Mouse (Mus musculus) adipocyte (in vitro differentiated cells): Measurements from ENCODE around the gene Rps27.
A peak's percentile ranks its signal among the peaks of the same experiment; 100 is the strongest.

Experiments
- DNase-seq: peaks from one replicate; pipeline ENCODE4 v3.0.0-alpha.2; 2016; ENCODE audit warnings: low spot score

The Rps27 gene

DNA sequence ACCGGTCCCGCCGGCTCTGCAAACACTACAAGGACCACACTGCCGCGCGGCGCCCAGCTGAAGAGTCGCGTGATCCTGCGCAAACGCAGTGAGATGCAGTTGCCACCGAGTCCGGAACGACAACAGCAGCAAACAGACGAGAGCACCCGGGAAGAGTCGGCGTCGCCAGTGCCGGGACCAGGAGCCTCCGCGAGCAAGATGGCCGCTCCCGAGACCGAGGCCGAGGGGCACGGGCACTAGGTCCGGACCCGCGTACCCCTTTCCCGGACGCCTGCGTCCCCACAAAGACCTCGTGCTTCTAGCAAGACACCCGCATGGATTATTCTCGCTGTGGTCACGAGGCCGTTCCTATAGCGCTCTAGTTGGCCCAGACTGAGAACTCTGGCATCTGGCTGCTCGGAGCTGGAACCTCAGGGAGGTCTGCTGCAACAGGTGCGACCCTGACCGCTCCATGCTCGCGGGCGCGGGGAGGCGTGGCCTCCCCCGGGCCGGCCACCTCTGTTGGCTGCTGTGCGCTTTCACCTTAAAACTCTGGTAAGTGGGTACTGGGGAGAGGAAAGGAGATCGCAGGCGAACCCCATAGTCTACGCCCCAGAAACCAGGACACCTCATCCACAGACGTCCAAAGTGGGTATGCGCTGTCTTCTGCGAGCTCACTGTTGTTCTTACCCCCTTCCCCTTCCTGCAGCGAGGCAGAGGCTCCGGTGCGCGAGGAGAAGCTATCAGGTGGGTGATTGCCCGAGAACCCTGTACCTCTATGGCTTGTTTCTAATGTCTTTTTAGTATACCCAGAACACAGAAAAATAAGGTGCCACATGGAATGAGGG, 18.3 kb upstream of the Rps27 start, which contains the start of gene Jtb:
Gene Jtb, plus strand, starts transcription at position 91 of the 827 bp plus-strand sequence.
- peak; percentile 95 for DNase-seq

DNA sequence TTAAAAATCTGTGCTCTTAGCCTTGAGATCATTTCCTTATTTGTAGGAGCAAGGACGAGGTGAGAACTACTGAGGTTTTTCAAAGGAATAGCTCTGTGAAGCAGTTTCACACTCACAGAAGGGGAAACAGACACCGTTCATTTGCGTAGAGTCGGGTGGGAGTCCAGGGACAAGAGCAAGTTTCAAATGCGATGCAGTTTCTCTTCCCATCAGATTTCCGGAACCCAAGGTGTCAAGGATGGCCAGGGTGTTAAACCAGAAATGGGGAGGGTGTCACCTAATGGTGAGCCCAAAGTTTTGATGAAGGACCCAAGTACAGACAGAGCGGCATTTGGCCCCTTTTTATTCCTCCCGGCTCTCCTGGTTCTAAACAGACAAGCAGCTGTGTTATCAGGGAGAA, 17.6 kb upstream of the Rps27 start:
- DNase-seq: no peak

DNA sequence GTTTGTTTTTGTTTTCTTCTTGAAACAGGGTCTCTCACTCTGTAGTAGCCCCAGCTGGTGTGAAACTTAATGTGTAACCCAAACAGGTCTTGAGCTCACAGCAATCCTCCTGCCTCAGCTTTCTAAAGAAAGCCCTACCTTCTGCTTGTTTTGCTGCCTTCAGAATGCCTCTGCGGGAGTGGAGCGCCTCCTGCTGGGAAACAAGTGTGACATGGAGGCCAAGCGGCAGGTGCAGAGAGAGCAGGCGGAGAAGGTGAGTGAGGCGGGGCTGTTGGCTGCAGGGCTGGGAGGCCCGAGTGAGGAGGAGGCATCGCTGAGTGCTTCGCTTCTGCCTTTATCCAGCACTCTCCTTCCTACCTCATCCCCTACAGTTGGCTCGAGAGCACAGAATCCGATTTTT, 10.9 kb upstream of the Rps27 start:
- DNase-seq: no peak

DNA sequence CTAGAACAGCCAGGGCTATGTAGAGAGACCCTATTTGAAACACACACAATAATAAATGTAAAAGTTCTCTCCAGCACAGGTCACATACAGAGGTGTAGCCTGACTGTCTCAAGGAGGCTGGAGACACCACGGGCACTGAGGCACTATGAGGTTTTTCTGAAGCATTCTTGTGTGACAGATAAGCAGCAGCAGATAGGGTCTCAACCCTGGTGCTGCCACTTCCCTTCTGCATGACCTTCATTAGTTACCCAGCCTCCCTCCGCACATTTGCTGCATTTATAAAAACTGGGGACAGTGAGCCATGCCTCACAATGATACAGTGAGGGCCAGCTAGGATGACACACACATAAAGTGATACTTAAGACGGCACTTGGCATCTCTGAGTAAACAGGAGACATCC, 9.5 kb upstream of the Rps27 start:
- DNase-seq: no peak

DNA sequence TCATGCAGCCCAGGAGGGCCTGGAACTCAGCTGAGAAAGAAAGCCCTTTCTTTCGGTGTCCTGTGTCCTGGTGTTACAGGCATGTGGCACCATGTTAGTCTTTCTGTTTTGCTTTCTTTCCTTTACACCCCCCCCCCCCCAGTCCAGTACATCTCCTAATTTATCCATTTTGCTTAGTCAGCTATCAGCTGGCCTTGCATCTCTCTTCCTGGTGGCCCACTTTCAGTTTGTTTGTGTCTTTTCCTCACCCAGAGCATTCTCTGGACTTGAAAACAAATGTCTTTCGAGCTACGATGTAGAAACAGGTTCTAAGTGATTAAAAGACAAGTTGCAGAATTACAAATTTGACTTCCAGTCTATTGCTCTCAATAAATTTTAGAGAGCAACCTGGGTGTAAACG, 9.0 kb upstream of the Rps27 start:
- no peak for DNase-seq

DNA sequence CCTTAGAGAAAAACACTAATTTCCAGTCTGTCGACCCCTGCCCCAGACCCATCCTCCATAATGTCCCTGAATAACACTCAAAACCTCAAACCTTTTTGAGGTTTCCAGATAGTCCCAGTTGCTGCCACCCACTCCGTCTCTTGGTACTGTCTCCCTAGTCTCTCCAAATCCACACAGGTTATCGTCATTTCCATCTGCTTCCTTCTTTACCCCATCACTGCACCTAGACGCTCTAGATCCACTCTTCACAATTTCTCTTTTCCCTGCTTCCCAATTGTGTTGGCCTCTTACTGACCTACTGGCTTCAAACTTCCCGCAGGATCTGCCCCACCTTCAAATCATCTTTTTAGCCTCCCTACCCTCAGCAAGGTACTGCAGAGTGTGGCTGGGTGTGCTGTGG, 7.7 kb upstream of the Rps27 start:
- DNase-seq: no peak

DNA sequence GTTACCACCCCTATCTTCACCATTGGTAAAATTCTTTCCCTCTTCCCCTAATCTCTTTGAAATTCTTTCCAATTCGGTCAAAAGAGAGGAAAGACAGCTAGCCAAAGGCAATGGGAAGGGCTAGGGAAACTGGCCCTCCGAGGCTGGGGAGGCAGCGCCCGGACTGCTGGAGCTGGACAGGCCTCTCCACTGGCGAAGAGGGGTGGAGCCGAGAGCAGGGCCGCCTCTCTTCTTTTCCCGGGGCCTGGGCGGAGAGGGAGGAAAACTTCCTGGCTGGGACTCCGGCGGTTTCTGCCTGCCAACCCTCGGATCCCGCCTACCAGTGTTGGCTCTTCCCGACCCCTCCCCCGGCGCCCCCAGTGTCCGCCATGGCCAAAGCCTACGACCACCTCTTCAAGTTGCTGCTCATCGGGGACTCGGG, 7.1 kb upstream of the Rps27 start:
- DNase-seq: peak; percentile 86

DNA sequence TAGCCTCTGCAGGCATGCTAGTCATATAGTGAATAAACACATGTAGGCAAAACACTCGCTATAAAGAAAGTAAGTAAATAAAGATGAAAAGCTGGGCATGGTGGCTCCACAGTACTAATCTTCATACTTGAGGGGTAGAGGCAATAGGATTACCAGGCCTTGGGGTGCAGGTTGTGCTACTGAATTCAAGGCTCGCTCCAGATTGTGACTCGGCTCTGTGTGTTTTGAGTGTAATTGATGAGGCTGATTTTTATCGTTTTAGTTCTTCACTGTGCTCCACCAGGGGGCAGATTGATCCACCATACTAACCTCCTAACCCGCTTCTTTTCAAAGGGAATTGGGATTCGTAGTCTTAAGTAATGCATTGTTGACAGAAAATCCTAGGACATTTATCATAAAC, 6.6 kb upstream of the Rps27 start:
- DNase-seq: peak; percentile 84

DNA sequence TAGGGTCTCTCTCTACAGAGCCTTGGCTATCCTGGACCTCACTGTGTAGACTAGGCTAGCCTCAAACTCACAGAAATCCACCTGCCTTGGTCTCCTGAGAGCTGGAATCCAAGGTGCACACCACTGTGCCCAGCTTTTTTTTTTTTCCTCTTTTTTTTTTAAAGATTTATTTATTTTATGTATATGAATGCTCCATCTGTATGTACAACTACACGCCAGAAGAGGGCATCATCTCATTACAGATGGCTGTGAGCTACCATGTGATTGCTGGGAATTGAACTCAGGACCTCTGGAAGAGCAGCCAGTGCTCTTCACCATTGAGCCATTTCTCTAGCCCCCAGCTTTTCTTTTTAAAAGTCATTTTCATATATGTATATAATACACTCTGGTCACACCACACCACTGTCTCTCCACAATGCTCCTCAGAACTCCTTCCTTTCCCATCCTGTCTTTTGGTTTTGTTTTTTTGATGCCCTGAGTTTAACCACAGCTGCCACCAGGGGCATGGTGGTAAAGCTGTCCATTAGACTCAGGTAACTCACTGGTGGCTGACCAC, 2.5 kb upstream of the Rps27 start:
- no peak for DNase-seq

DNA sequence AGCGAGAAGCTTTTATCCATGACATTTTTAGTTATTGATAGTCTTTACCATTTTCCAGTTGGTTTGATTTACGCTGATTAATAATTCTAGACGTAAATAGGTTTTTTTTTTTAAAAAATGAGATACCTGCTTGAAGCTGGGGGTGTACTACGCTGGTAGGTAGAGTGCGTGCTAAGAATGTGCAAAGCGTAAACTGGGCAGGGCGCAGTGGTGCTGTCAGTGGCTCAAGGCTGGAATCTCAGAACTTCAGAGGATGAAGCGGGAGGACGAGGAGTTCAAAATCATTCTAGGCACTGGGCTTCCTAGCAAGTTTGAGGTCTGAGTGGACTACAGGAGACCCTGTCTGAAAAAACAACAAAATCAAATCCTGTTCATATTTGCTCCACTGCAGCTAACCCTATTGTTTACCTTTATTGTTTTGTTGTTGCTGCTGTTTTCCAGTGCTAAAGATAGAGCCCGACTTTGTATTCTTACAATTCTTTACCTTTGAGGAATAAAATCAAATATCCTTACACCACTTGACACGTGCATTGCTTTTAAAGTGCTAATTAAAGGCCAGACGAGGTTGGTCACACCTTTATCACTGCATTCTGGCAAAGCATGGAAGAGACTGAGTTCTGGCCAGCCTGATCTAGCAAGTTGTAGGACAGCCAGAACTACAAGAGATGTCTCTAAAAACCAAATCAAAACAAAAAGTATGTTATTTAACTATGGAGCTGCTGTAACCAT, 669 bp upstream of the Rps27 start:
- no peak for DNase-seq

DNA sequence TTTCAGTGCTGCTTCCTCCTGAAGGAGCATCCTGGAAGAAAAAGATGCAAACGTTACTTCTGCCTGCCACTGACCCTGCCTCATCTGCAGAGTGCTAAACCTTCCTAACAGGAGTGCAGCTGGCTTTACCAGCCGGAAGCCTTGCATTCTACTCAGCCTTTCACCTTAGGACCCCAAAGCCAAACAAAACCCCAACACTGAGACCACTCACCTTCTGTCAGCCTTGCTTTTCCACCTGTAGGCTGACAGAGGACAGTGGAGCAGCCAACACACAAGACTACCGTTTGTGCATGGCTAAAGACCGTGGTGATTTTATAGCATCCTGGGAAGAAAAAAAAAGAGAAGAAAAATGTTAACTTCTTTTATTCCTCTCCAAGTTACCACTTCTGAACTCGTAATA, 728 bp downstream of the Rps27 start:
- no peak for DNase-seq

DNA sequence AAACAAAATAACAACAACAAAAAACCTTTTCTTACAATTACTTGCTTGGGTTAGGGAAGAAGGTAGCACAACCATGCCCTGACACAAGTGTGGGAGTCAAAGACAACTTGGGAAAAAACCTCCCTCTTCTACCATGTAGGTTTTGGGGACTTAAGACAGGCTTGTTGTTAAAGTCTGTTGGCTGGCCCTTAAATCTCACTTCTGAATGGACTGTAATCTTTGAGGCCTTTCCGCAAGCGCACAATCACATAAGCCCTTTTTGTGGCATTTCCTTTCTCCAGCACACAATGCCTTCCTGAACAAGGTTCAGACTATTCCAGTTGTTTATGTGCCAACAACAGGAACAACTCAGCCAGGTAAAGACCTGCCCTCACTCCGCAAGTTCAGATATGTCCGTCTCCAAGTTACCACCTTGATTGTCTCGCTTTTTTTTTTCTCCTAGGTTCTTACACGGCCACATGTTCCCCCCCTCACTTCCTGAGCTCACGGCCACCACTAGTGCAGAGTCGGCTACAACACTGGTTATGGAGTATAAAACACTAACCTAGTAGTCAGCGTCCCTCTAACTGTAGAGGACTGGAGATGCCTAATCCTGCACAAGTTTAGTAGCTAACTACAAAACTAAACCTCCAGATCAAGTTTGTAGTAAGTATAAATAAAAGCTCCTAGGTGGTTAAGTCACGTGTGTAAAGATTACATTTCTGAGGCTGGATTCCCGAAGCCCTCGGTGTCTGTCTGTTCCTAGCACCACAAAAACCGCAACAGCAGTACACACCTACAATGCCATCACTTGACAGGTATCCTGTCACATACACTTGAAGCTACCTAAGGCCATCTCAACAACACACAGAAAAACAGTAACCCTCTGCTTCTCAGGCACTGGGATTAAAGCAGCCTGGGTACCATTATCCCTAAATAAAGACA, 1.7 kb downstream of the Rps27 start:
- DNase-seq: no peak

DNA sequence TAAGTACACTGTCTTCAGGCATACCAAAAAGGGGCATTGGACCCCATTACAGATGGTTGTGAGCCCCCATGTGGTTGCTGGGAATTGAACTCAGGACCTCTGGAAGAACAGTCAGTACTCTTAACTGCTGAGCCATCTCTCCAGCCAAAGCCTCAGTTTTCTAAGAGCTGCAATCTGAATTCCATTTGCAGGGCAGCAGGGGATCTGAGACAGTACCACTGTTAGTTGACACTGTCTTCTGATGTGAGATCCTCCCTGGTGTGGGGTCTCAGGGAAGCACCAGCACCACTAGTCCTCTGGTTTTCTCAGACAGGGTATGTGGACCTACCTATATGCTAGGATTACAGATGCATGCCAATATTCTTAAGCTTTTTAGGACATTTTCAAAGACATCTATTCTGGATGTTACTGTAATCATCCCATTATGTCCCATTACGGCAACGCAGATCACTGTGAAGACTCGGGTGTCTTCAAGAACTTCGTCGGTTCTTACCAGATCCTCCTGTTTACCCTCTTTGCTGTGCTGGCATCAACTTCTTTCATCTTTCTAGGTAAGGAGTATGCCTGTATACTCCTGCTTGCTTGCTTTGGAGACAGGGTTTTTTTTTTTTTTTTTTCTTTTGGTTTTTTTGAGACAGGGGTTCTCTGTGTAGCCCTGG, 3.4 kb downstream of the Rps27 start:
- no peak for DNase-seq

DNA sequence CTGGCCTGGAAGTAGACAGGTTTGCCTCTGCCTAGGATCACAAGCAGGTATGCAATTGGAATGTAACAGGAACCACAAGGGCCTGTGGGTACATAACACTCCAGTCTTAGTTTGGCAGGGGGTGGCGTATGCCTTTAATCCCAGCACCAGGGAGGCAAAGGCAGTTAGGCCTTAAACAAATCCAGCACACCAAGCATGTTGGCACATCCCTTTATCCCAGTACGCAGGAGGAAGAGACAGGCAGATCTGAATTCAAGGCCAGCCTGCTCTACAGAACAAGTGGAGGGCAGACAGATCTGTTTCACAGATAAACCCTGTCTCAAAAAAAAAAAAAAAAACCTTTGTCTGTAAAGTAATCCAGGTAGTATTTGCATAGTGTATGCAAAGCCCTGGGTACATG, 4.8 kb downstream of the Rps27 start:
- no peak for DNase-seq

DNA sequence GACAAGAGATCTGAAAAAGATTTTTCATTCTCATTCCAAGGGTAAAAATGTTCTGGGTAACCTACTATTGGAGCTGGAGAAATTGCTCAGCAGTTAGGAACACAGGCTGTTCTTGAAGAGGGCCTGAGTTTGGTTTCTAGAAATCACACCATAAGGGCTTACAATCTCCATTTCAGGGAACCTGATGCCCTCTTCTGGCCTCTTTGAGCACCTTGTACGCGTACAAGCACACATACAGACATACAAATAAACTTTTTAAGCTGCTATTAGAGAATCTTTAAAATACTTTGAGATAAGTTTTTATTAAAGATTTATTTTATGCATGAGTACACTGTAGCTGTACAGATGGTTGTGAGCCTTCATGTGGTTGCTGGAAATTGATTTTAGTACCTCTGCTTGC, 8.9 kb downstream of the Rps27 start:
- DNase-seq: no peak

DNA sequence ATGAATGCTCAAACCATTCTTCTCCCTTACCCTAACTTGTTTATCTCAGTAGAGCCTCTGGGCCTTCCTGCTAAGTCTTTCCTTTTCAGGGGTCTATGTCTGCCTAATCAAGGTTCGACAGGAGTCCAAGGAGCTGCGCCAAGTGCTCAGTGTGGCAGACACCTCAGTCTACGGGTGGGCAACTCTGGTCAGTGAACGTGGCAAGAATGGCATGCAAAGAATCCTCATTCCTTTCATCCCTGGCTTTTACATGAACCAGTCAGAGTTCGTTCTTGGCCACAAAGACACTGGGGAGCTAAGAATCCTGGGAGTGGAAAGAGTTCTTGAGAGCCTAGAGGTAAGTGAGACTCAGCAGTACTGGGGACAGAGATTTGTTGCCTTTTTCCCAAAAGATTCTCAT, 9.8 kb downstream of the Rps27 start:
- DNase-seq: no peak

DNA sequence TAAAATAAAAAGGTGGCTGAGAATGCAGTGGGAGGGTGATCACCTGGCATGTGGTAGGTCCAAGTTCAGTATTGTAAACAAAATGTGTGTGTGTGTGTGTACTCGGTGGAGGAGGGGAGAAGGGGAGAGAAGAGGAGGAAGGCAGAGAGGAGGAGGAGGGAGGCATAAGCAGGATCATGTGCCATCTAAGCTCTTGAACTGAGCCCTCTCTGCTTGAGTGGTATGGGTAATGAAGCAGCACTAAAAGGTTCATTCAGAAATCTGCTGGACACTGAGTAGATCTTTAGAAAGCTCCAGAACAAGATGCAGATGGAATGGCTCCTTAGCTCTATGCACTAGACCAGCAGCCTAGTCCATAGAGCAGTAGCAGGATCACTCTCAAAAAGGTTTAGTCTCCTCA, 10.6 kb downstream of the Rps27 start:
- DNase-seq: no peak

DNA sequence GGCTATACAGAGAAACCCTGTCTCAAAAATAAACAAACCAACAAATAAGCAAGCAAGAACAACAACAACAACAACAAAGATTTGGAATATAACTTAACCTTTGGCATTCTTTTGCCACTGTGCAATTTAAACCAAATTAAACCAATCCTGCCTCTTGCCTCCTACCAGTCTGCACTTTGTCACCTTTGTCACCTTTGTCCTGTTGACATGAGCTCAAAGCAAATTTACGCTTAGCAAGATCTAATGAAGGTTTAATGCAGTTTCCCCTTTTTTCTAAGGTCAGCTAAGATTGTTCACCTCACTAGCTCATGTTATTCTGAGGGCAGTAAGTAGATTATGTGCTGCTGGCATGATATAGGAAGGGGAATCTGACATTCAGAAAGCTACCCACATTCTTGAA, 15.9 kb downstream of the Rps27 start:
- DNase-seq: no peak

DNA sequence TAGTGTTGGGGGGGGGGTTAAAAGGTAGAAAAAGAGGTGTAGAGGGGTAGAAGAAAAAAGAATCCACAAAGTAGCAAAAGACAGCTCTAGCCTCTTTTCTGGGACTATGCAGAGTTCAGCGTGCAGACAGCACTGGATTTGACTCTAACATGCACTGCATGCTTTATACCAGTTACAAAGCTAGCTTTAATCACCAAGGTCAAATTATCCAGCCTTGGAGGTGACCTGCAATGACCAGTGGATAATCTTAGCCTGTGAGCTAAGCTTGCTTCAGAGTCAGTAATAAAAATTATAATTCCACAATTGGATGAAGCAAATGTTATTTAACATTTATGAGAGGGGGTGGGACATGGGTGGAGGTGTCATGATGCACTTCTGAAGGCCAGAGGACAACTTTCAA, 17.8 kb downstream of the Rps27 start:
- DNase-seq: no peak

DNA sequence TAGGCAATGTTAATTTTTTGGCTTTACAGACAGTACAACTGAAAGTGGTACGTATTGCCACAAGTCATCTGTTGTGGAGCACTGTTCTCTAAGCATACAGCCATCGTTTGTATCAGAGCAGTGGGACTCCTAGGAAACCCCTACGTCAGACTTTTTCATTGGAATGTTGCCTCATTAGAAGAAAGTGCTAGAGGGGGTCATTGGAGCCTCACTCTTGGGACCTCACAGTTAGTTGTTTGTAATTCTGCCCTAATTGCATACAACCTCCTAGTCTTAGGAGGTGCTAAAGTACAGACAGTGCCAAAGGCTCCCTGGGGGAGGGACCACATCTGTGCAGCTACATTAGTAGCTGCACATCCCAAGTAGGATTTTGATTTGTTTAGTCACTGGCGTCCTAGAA, 18.7 kb downstream of the Rps27 start:
- no peak for DNase-seq

DNA sequence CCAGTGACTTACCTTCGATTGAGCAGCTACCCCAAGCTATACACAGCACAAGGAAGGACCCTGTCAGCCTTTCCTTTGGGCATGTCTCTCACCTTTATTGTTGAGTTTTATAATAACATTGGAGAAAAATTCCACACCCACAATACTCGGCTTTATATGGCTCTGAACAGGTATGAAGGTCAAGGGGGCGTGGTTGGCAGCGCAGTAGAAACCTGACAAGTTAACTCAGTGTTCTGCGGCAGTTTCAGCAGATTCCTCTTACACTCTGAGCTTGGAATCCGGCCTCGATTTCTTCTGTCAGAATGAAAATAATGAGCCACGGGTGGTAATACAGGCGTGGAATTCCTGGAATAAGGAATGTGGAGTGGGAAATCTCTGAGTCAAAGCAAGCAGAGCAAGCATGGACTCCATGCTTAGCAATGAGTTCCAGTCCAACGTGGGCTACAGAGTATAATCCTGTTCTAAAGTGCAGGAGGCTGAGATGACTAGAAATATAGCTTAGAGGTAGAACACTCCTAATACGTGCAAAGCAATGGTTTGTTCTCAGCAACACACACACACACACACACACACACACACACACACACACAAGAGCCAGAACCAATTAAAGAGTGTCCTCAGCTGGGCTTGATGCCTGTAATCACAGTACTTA, 22.5 kb downstream of the Rps27 start:
- no peak for DNase-seq
